Mouse (Mus musculus) bone marrow, adult 2 months (tissue): ENCODE results near the gene Rabl2.

Experiments used
- CTCF ChIP-seq: fragments of 200-500 bp; IDR thresholded peaks from 2 replicates; pipeline ENCODE4 v1.5.1; 2011; ENCODE audit warnings: low read length, control low read depth; ENCODE audit not compliant: control insufficient read depth, insufficient read depth
- POLR2A ChIP-seq: fragments of 200-500 bp; IDR thresholded peaks from 2 replicates; pipeline ENCODE4 v1.6.1; 2011; ENCODE audit warnings: low read depth, mild to moderate bottlenecking, control low read depth, low read length, borderline replicate concordance; ENCODE audit not compliant: control insufficient read depth

DNA sequence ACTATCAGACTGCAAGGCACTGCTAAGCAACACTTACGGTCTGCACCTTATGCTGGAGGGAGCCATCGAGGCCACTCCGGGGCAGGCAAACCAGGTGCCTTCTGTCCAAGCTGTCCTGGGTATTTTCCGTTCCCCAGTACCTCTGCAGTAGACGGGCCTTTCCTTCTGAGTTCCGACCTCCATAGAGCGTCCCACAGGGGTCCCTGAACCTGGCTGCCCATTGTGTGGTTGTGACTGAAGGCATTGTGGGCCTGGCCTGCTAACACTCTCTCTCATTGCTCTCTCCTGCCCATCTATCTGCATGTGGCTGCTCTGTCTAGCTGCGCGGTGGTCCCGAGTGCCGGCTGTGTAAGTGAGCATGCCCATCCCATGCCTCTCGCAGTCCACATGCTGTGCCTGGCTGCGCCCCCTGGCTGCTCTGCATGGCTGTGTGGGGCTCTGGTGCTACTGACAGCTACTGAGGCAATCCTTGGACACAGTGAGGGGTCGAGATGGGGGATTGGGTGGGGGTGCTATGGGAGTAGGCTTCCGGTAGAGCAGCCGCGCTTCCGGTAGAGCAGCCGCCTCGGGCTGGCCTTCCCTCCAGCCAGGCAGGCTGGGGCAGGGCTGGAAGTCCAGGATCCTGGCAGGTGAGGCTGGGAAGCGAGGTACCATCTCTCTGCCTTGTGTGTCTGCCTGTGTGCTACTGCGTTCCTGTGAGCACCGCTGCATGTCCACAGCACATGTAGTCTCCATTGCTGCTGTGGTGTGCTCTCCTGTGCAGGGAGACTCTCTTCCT is 35.1 kb downstream of the Rabl2 start:
- no peak for TF ChIP-seq CTCF
- TF ChIP-seq POLR2A: no peak
